Mouse (Mus musculus): ENCODE measurements around the gene Lnpk. TPM values are rescaled to one million over a fixed set of nuclear protein-coding genes. Genes with fewer than 3 reads are reported as not detected.

Lnpk gene
- polyA plus RNA-seq (2012; rRNA removed; ENCODE audit: low replicate concordance): 4.8 and 7.8 TPM in 2 replicates

GRCm38 (mm10) chr2:74578843-74579489, at the start of gene Lnpk:
Lnpk (minus strand) TSS chr2:74579435.

Other genes starting within 250 kb of the Lnpk start
- gene Evx2, start 80.1 kb upstream of the Lnpk start, polyA plus RNA-seq (2012; rRNA removed; ENCODE audit: low replicate concordance): not detected in 2 replicates
- not detected in 2 replicates for gene Hoxd13, start 88.9 kb upstream of the Lnpk start, polyA plus RNA-seq (2012; rRNA removed; ENCODE audit: low replicate concordance)
- not detected in 2 replicates for gene Hoxd12, start 95.6 kb upstream of the Lnpk start, polyA plus RNA-seq (2012; rRNA removed; ENCODE audit: low replicate concordance)
- 0.24 and 52.9 TPM in 2 replicates for gene Hoxd11, start 100.1 kb upstream of the Lnpk start, polyA plus RNA-seq (2012; rRNA removed; ENCODE audit: low replicate concordance)
- 0.97 and 42.6 TPM in 2 replicates for gene Hoxd10, start 112.5 kb upstream of the Lnpk start, polyA plus RNA-seq (2012; rRNA removed; ENCODE audit: low replicate concordance)
- gene Hoxd9, start 118.3 kb upstream of the Lnpk start, polyA plus RNA-seq (2012; rRNA removed; ENCODE audit: low replicate concordance): 7.5 and 57.1 TPM in 2 replicates
- gene Hoxd8, start 125.2 kb upstream of the Lnpk start, polyA plus RNA-seq (2012; rRNA removed; ENCODE audit: low replicate concordance): 11.5 and 27.9 TPM in 2 replicates
- 0.70 and 18.6 TPM in 2 replicates for gene Hoxd3, start 132.5 kb upstream of the Lnpk start, polyA plus RNA-seq (2012; rRNA removed; ENCODE audit: low replicate concordance)
- gene Hoxd4, start 132.5 kb upstream of the Lnpk start, polyA plus RNA-seq (2012; rRNA removed; ENCODE audit: low replicate concordance): 36.3 and 69.5 TPM in 2 replicates
- 6.2 and 15.3 TPM in 2 replicates for gene Gm28230, start 147.3 kb upstream of the Lnpk start, polyA plus RNA-seq (2012; rRNA removed; ENCODE audit: low replicate concordance)
- gene Hoxd1, start 183.5 kb upstream of the Lnpk start, polyA plus RNA-seq (2012; rRNA removed; ENCODE audit: low replicate concordance): not detected in 2 replicates
- 59.5 and 89.6 TPM in 2 replicates for gene Mtx2, start 246.4 kb upstream of the Lnpk start, polyA plus RNA-seq (2012; rRNA removed; ENCODE audit: low replicate concordance)